Mouse (Mus musculus) regulatory T cell (primary cell): ENCODE data around the gene Tomm22.

Experiments
- in situ Hi-C: fragments of 300-600 bp; cut with MboI, MseI; formaldehyde crosslinking; loops from one replicate; pipeline ENCODE4 v1.15.1; 2025; ENCODE audit warnings: high pct_unique_total_duplicates

Gene Tomm22

DNA sequence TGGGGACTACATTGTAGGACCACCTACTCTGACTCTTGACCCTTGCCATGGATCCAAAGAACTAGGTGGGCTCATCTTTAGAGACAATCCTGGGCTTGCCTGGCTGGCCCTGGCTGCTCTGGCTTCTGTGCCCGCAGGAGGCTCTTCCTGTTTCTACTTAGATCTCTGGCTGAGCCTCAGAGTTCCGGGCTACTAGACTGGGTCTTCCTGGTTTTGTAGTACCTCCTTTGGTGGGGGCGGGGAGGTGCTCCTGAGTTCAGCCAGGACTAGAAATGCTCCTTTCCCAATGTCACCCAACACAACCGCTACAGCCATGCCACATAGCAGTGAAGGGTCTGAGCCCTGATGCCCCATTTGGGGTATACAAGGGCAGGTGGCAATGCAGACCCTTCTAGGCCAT, 50.1 kb downstream of the Tomm22 start:
- in situ Hi-C loops: no loop called here
